Mouse (Mus musculus): ENCODE results near the gene Frmd4a.

- no peak for TF ChIP-seq CTCF (IDR thresholded peaks at IDR 0.05; ENCODE audit: insufficient read depth, low read length)
- TF ChIP-seq POLR2A (IDR thresholded peaks at IDR 0.05; ENCODE audit: borderline replicate concordance, extremely low read depth, low read depth, low read length) = no peak
These were observed 538.7 kb downstream of the Frmd4a start for GRCm38 (mm10) chr2:4556188-4556587.
